Mouse (Mus musculus) spleen, adult 2 months (tissue): ENCODE data around the gene Gm28051. TPM values are rescaled to one million over a fixed set of nuclear protein-coding genes. Genes with fewer than 3 reads are reported as not detected.

ENCODE experiments used
- DNase-seq, 2 experiments: peaks; one replicate each; pipeline versions ENCODE4 v3.0.0 to v3.0.0-alpha.2; 2012 to 2021; ENCODE audit warnings: low spot score in 2 of 2, low read depth in 1 of 2
- H3K27ac ChIP-seq: fragments of 200-500 bp; 2 replicates; pipeline ENCODE4 v1.5.1; 2012; ENCODE audit warnings: low read length, inconsistent platforms; ENCODE audit not compliant: insufficient read depth
- H3K27me3 ChIP-seq: fragments of 200-500 bp; 2 replicates; pipeline ENCODE4 v1.6.1; 2012; ENCODE audit warnings: mild to moderate bottlenecking, moderate library complexity, low read length, inconsistent platforms; ENCODE audit not compliant: control insufficient read depth, insufficient read depth
- H3K36me3 ChIP-seq: fragments of 200-500 bp; 2 replicates; pipeline ENCODE4 v1.6.1; 2012; ENCODE audit warnings: mild to moderate bottlenecking, low read length, inconsistent platforms; ENCODE audit not compliant: control insufficient read depth, insufficient read depth
- H3K4me1 ChIP-seq: fragments of 200-500 bp; 2 replicates; pipeline ENCODE4 v1.6.1; 2011; ENCODE audit warnings: inconsistent platforms; ENCODE audit not compliant: control insufficient read depth, insufficient read depth, insufficient read length
- H3K4me3 ChIP-seq: fragments of 200-500 bp; 2 replicates; pipeline ENCODE4 v1.5.1; 2011; ENCODE audit warnings: mild to moderate bottlenecking, inconsistent platforms; ENCODE audit not compliant: insufficient read depth, insufficient read length; ENCODE audit errors: extremely low read depth
- CTCF ChIP-seq: fragments of 200-500 bp; IDR thresholded peaks from 2 replicates; pipeline ENCODE4 v1.5.1; 2011; ENCODE audit warnings: mild to moderate bottlenecking, inconsistent platforms; ENCODE audit not compliant: insufficient read depth, insufficient read length, insufficient replicate concordance; ENCODE audit errors: extremely low read depth
- POLR2A ChIP-seq: fragments of 200-500 bp; IDR thresholded peaks from 2 replicates; pipeline ENCODE4 v1.6.1; 2011; ENCODE audit warnings: low read depth, low read length, inconsistent platforms
- WGBS: fragments of 180-500 bp; shearing (Covaris S2); methylation state at CpG from one replicate; pipeline ENCODE4 v1.1.7; 2018; 5-methylcytosine and 5-hydroxymethylcytosine counted together
- polyA plus RNA-seq: library from polyadenylated mRNA; depleted of rRNA; stranded (reverse); fragments of >200 nt; gene quantifications from 2 replicates; pipeline ENCODE4 v1.2.3, GENCODE M21; 2012

Gene Gm28051
- polyA plus RNA-seq, 1 experiment = not detected

GRCm38 (mm10) chr12:102691180-102691579 is 66.4 kb downstream of the Gm28051 start:
- TF ChIP-seq POLR2A (no peak), CTCF (no peak)
- Histone ChIP-seq H3K27me3 (no peaks in the 10 kb centered on the region), H3K4me1 (peaks cover 27% of the 10 kb centered on the region), H3K27ac (peak overlapping the region; percentile 63; the same call in 1 of the 2 replicates), H3K4me3 (no peak overlapping the region), H3K36me3 (no peaks in the 10 kb centered on the region)
- DNase-seq = no peak
- WGBS = 59% methylated on average over 11 of the region's 11 CpGs

- peak; percentile 50 to 60 for DNase-seq
- H3K36me3 ChIP-seq = no peaks in the 10 kb centered on the region
- WGBS = 24% methylated on average over 15 of the region's 15 CpGs
- H3K27me3 ChIP-seq = no peaks in the 10 kb centered on the region
- no peak overlapping the region for H3K4me3 ChIP-seq
- TF ChIP-seq CTCF (no peak), POLR2A (no peak)
- H3K4me1 ChIP-seq = peaks cover 18% of the 10 kb centered on the region
- peak overlapping the region; percentile 47 for H3K27ac ChIP-seq
Measured at GRCm38 (mm10) chr12:102689773-102690563, 67.6 kb downstream of the Gm28051 start.

- H3K4me1 ChIP-seq = peaks cover 8% of the 10 kb centered on the region
- no peak overlapping the region for H3K27ac ChIP-seq
- no peak for TF ChIP-seq POLR2A
- DNase-seq = no peak
- no peaks in the 10 kb centered on the region for H3K36me3 ChIP-seq
- no peak overlapping the region for H3K4me3 ChIP-seq
- no peaks in the 10 kb centered on the region for H3K27me3 ChIP-seq
- 93% methylated on average over 5 of the region's 5 CpGs for WGBS
Measured at GRCm38 (mm10) chr12:102686321-102686720, 71.2 kb downstream of the Gm28051 start.

- Histone ChIP-seq H3K27ac (no peak overlapping the region), H3K4me1 (peaks cover 6% of the 10 kb centered on the region), H3K4me3 (no peak overlapping the region), H3K27me3 (no peaks in the 10 kb centered on the region), H3K36me3 (no peaks in the 10 kb centered on the region)
- 75% methylated on average over 9 of the region's 9 CpGs for WGBS
- no peak for TF ChIP-seq CTCF
- no peak for TF ChIP-seq POLR2A
- no peak for DNase-seq
Measured at GRCm38 (mm10) chr12:102685523-102685931, 72.0 kb downstream of the Gm28051 start.

GRCm38 (mm10) chr12:102684720-102685386 is 72.7 kb downstream of the Gm28051 start:
- Histone ChIP-seq H3K27me3 (no peaks in the 10 kb centered on the region), H3K27ac (no peak overlapping the region), H3K4me1 (peaks cover 3% of the 10 kb centered on the region), H3K36me3 (no peaks in the 10 kb centered on the region), H3K4me3 (no peak overlapping the region)
- no peak for DNase-seq
- TF ChIP-seq CTCF (no peak), POLR2A (no peak)
- 90% methylated on average over 3 of the region's 3 CpGs for WGBS

- no peaks in the 10 kb centered on the region for H3K27me3 ChIP-seq
- TF ChIP-seq POLR2A = no peak
- no peak for TF ChIP-seq CTCF
- no peak for DNase-seq
- WGBS = 89% methylated on average over 5 of the region's 5 CpGs
- H3K4me1 ChIP-seq = no peaks in the 10 kb centered on the region; the same call in 1 of the 2 replicates
- no peaks in the 10 kb centered on the region for H3K36me3 ChIP-seq
- H3K27ac ChIP-seq = no peak overlapping the region
- H3K4me3 ChIP-seq = no peak overlapping the region
Measured at GRCm38 (mm10) chr12:102683979-102684378, 73.6 kb downstream of the Gm28051 start.

GRCm38 (mm10) chr12:102683438-102683837 is 74.1 kb downstream of the Gm28051 start:
- WGBS = 77% methylated on average over 6 of the region's 6 CpGs
- H3K4me3 ChIP-seq = no peak overlapping the region
- no peak for DNase-seq
- H3K36me3 ChIP-seq = no peaks in the 10 kb centered on the region
- no peak overlapping the region for H3K27ac ChIP-seq
- TF ChIP-seq CTCF (no peak), POLR2A (no peak)
- H3K27me3 ChIP-seq = no peaks in the 10 kb centered on the region
- no peaks in the 10 kb centered on the region; the same call in 1 of the 2 replicates for H3K4me1 ChIP-seq
